Mouse (Mus musculus): ENCODE measurements at regions not wholly inside any gene's neighbourhood (a gene's known extent, or its start where the extent isn't known, plus 50 kb on each side); places are given as distances from the start of the nearest gene placed in this dataset.
A peak's percentile ranks its signal among the peaks of the same experiment; 100 is the strongest.

- no peak for ATAC-seq
- no peaks in the 10 kb centered on the region for H3K36me3 ChIP-seq (ENCODE audit: control insufficient read depth, insufficient read depth, low read length)
- 86% methylated on average over 4 of the region's 4 CpGs for WGBS
These were observed 251.6 kb downstream of the Kcnj3 start for GRCm38 (mm10) chr2:55687345-55687744.

DNA sequence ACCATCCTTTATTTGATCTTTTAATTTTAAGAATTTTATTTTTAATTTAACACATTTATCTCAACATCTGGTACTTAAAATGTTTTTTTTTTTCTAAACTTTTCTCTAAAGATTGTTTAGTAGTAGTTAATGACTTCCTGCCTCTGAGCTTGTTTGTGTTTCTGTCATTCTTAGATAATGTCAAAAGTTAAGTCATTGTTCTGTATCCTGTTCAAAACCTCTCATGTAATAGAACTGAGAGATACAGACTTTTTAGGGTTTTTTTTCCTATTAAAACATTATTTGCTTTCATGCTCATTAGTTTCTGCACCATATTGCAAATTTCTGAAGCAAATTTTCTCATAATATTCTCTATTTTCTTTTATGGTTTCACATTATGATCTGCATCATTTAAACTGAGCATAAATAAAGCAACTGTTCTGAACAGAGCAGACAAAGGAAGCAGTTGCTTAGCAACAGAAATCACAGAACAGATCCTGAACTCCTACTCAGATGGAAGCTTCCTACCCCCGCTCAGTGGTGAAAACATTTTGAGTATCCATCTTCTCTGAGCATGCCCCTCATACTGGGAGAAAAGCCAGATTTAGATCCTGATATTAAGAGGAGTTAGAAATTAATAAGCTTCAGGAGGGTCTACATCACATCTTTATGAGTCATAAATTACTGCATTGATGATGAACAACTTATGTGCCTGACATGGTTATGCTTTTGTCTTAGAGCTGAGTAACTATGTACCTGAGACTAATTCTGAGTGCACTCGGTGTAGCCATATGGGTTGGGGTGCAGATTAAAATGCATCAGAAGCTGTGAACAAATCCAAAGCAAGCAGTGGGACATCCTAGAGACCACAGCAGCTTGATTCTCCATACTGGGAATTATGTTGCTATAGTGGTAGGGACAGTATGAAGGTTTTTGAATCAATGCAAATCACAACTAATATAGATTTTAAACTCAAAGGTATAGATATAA is 257.4 kb downstream of the Kcnj3 start:
- 20% methylated on average over 2 of the region's 2 CpGs for WGBS
- Histone ChIP-seq H3K36me3 (ENCODE audit: control insufficient read depth, insufficient read depth, low read length) (no peaks in the 10 kb centered on the region), H3K9ac (ENCODE audit: low read depth, low read length) (no peak overlapping the region), H3K9me3 (ENCODE audit: control insufficient read depth, low read length) (no peaks in the 10 kb centered on the region), H3K27me3 (replicated peaks; ENCODE audit: control insufficient read depth, insufficient read depth, low read length) (no peaks in the 10 kb centered on the region), H3K4me1 (ENCODE audit: control insufficient read depth, insufficient read depth, low read depth, low read length) (peaks cover 4% of the 10 kb centered on the region), H3K4me3 (ENCODE audit: low read length) (no peak overlapping the region), H3K4me2 (ENCODE audit: low read length) (no peak overlapping the region; the same call in 1 of the 2 replicates), H3K27ac (ENCODE audit: low read depth, low read length) (peak overlapping the region; percentile 56; the same call in 1 of the 2 replicates)
- peak; percentile 97 for ATAC-seq

More at GRCm38 (mm10) chr2:55687345-55687744, 251.6 kb downstream of the Kcnj3 start:
- Histone ChIP-seq H3K4me2 (ENCODE audit: low read length) (no peak overlapping the region), H3K27me3 (replicated peaks; ENCODE audit: control insufficient read depth, insufficient read depth, low read length) (no peaks in the 10 kb centered on the region), H3K9me3 (ENCODE audit: control insufficient read depth, low read length) (no peaks in the 10 kb centered on the region), H3K27ac (ENCODE audit: low read depth, low read length) (no peak overlapping the region), H3K4me1 (ENCODE audit: control insufficient read depth, insufficient read depth, low read depth, low read length) (no peaks in the 10 kb centered on the region), H3K9ac (ENCODE audit: low read depth, low read length) (no peak overlapping the region), H3K4me3 (ENCODE audit: low read length) (no peak overlapping the region)

DNA sequence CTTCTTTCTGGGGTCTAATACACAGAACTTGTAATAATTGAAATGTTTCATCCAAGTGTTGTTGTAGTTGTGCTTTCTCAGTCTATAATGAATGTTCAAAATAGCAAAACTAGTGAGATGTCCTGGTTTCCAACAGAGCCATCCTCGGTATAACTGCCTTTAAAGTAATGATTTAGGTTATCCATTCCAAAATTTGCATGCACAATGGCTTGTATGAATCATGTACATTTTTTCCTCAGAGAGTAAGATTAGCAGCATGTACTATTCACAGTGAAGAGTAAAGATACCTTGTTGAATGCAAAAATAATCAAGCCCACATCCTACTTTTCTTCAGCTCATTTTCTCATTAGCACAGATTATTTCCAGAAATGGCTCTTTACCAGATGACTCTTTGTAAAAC is 263.9 kb downstream of the Kcnj3 start:
- no peak overlapping the region for H3K9ac ChIP-seq (ENCODE audit: low read depth, low read length)
- no peak overlapping the region for H3K4me3 ChIP-seq (ENCODE audit: low read length)
- no peak overlapping the region for H3K4me2 ChIP-seq (ENCODE audit: low read length)
- no peak overlapping the region for H3K27ac ChIP-seq (ENCODE audit: low read depth, low read length)
- no peak for ATAC-seq
- WGBS: 98% methylated on average over 1 of the region's 1 CpGs
- H3K9me3 ChIP-seq (ENCODE audit: control insufficient read depth, low read length): no peaks in the 10 kb centered on the region
- no peaks in the 10 kb centered on the region for H3K4me1 ChIP-seq (ENCODE audit: control insufficient read depth, insufficient read depth, low read depth, low read length)
- no peaks in the 10 kb centered on the region for H3K36me3 ChIP-seq (ENCODE audit: control insufficient read depth, insufficient read depth, low read length)
- no peaks in the 10 kb centered on the region for H3K27me3 ChIP-seq (replicated peaks; ENCODE audit: control insufficient read depth, insufficient read depth, low read length)

Data from hindbrain, embryonic 16.5 days (tissue).